Mouse (Mus musculus): ENCODE data around the gene Fstl3.

Gene Fstl3

GRCm38 (mm10) chr10:79760603-79761143, 16.4 kb upstream of the Fstl3 start:
- CTCF ChIA-PET: no interaction called here

GRCm38 (mm10) chr10:79762875-79763274, 14.2 kb upstream of the Fstl3 start:
- CTCF ChIA-PET: no interaction called here

GRCm38 (mm10) chr10:79764234-79764633, 12.8 kb upstream of the Fstl3 start:
- CTCF ChIA-PET: no interaction called here

- CTCF ChIA-PET: no interaction called here
Measured at GRCm38 (mm10) chr10:79765228-79765745, 11.8 kb upstream of the Fstl3 start.

- CTCF ChIA-PET: no interaction called here
Measured at GRCm38 (mm10) chr10:79766001-79766507, 11.0 kb upstream of the Fstl3 start.

GRCm38 (mm10) chr10:79766508-79767325, 10.4 kb upstream of the Fstl3 start, which contains the start of gene Rnf126:
Rnf126 (minus strand) TSS chr10:79766952.
- CTCF ChIA-PET: interaction anchor here (1.5 to 2.4 kb wide), 2 partner anchors 12 to 22 kb away, joined by 5 to 17 read pairs; no protein-coding TSS in a partner anchor

GRCm38 (mm10) chr10:79767372-79768244, 9.5 kb upstream of the Fstl3 start:
- CTCF ChIA-PET: interaction anchor here (0.7 to 2.4 kb wide), 4 partner anchors 11 to 50 kb away, joined by 4 to 17 read pairs (median 6); no protein-coding TSS in a partner anchor

GRCm38 (mm10) chr10:79768400-79768799, 8.7 kb upstream of the Fstl3 start:
- CTCF ChIA-PET: interaction anchor here (0.6 to 2.4 kb wide), 4 partner anchors 10 to 44 kb away, joined by 4 to 17 read pairs (median 6); no protein-coding TSS in a partner anchor

- CTCF ChIA-PET: interaction anchor here (0.7 to 2.0 kb wide), 3 partner anchors 20 to 81 kb away, joined by 3 to 8 read pairs (median 4); no protein-coding TSS in a partner anchor
Measured at GRCm38 (mm10) chr10:79769329-79769728, 7.7 kb upstream of the Fstl3 start.

- CTCF ChIA-PET: no interaction called here
Measured at GRCm38 (mm10) chr10:79772320-79772719, 4.8 kb upstream of the Fstl3 start.

GRCm38 (mm10) chr10:79773208-79773607, 3.9 kb upstream of the Fstl3 start:
- CTCF ChIA-PET: no interaction called here

GRCm38 (mm10) chr10:79774486-79775279, 2.4 kb upstream of the Fstl3 start:
- CTCF ChIA-PET: interaction anchor here (0.7 to 1.1 kb wide), 2 partner anchors 11 to 1557 kb away, joined by 4 to 15 read pairs; no protein-coding TSS in a partner anchor

GRCm38 (mm10) chr10:79778006-79778405, 934 bp downstream of the Fstl3 start:
- CTCF ChIA-PET: interaction anchor here (0.6 to 2.5 kb wide), 3 partner anchors 10 to 70 kb away, joined by 3 to 17 read pairs (median 3); partner anchors contain the start of genes Palm and Rnf126

GRCm38 (mm10) chr10:79779193-79779592, 2.1 kb downstream of the Fstl3 start:
- CTCF ChIA-PET: interaction anchor here (2.5 kb wide), 1 partner anchor 11 kb away, joined by 17 read pairs; the partner anchor contains the start of gene Rnf126

GRCm38 (mm10) chr10:79779784-79780663, 3.0 kb downstream of the Fstl3 start:
- CTCF ChIA-PET: interaction anchor here (0.9 to 2.5 kb wide), 2 partner anchors 11 to 12 kb away, joined by 3 to 17 read pairs; partner anchors contain the start of gene Rnf126

GRCm38 (mm10) chr10:79780664-79781015, 3.6 kb downstream of the Fstl3 start:
- CTCF ChIA-PET: interaction anchor here (0.9 kb wide), 1 partner anchor 11 kb away, joined by 3 read pairs; no protein-coding TSS in a partner anchor

- CTCF ChIA-PET: no interaction called here
Measured at GRCm38 (mm10) chr10:79781139-79781538, 4.1 kb downstream of the Fstl3 start.

- CTCF ChIA-PET: interaction anchor here (0.7 kb wide), 1 partner anchor 18 kb away, joined by 3 read pairs; no protein-coding TSS in a partner anchor
Measured at GRCm38 (mm10) chr10:79781956-79782355, 4.9 kb downstream of the Fstl3 start.

- CTCF ChIA-PET: interaction anchor here (0.6 to 0.8 kb wide), 2 partner anchors 10 to 71 kb away, joined by 3 to 4 read pairs; partner anchors contain the start of gene Palm
Measured at GRCm38 (mm10) chr10:79783050-79783449, 6.0 kb downstream of the Fstl3 start.
